In the genomic region with DNA sequence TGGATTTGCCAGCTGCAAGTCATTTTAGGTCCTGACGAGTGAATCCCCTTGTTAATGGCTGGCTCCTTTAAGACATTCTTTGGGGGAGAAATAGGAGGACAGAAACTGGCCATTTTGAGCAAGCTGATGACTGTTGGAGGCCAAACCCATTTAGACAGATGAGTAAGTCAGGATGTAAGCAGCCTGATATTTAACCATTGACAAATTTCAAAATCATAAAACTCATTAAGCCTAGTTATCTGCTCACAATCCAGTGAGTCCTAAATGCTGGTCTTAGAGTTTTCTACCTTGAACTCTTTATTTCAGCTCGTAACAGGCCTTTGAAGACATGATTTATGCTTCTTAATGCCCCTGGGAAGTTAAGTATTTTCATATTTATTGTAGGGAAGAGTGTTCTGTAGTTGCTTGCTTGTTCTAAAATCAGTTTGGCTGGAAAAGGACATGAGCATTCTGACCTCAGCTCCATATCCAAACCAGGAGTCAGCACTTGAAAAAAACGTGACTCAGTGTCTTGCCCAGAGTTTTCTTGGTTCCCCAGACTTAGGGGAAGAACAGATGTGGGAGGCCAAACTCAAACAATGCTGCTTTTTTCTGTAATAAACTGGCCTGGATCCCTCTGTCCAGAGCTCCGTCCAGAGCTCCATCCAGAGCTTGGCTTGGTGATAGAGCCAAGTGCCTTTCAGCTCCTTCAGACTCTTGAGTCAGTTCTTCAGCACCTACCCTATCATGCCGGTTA, we compare ENCODE assay signal across 20 mouse cellular contexts.
DNase-seq lines count a peak whose midpoint lies in the region; ATAC-seq and TF ChIP-seq lines count a peak whose summit lies in the region.
"Had no signal": no experiment of that assay in that cellular context is flagged by ENCODE, and none has a peak within 500 bp of the region (broad histone marks: within the 10 kb centered on the region; RNA-seq: fewer than 3 reads in every experiment).

No protein-coding gene starts in this region.

- H3K36me3 ChIP-seq in lung, postnatal 0 days (ENCODE audit: insufficient read depth, low read length) = no peaks in the 10 kb centered on the region
- H3K36me3 ChIP-seq: heart, embryonic 15.5 days; hindbrain, embryonic 13.5 days had no signal

- WGBS in lung, postnatal 0 days = 60% methylated on average over 5 of the region's 5 CpGs

- no peak for TF ChIP-seq EP300 in lung, postnatal 0 days (IDR thresholded peaks at IDR 0.05)

- intact Hi-C loops in gastrocnemius, postnatal 14 days (cut with DNase I; ENCODE audit: low total_unique reads) = no loop called here

- no peak overlapping the region for H3K4me3 ChIP-seq in lung, postnatal 0 days (ENCODE audit: low read depth, low read length)
- H3K4me3 ChIP-seq: heart, embryonic 15.5 days; hindbrain, embryonic 13.5 days; left cerebral cortex, adult 2 months; megakaryocyte, embryonic 14.5 days had no signal

- H3K4me1 ChIP-seq in lung, postnatal 0 days (ENCODE audit: insufficient read depth, low read depth, low read length) = no peaks in the 10 kb centered on the region
- H3K4me1 ChIP-seq: heart, embryonic 15.5 days; hindbrain, embryonic 13.5 days had no signal

- H3K4me2 ChIP-seq in lung, postnatal 0 days (replicated peaks; ENCODE audit: low read depth, low read length) = no peak overlapping the region
- H3K4me2 ChIP-seq: heart, embryonic 15.5 days; hindbrain, embryonic 13.5 days had no signal

- DNase-seq in gastrocnemius, postnatal 14 days = peak; percentile 20
- DNase-seq in gastrocnemius, adult 8-10 months (ENCODE audit: low spot score in 2 of 2) = no peak
- DNase-seq in lung, postnatal 36 days = peak; percentile 19
- no peak for DNase-seq in lung, postnatal 0 days (ENCODE audit: low spot score)
- peak; percentile 88 for DNase-seq in fibroblast of lung, adult 2 months (ENCODE audit: low read depth)
- peak; percentile 74 for DNase-seq in skeletal muscle tissue, adult 2 months (ENCODE audit: low read depth, low spot score)
- no peak for DNase-seq in thymus, postnatal 0 days (ENCODE audit: low spot score)
- DNase-seq: cerebellum, postnatal 10 days; kidney, postnatal 10 days; lung, postnatal 10 days; right cerebral cortex, postnatal 25 days; thymus, postnatal 4 days had no signal

- no peak for ATAC-seq in lung, postnatal 0 days
- ATAC-seq: activated CD4-positive, CD25-positive, alpha-beta regulatory T cell, adult 4 months; forebrain, embryonic 14.5 days; Patski had no signal

- no peak overlapping the region for H3K27ac ChIP-seq in lung, postnatal 0 days (ENCODE audit: low read length)
- H3K27ac ChIP-seq: heart, embryonic 15.5 days; hindbrain, embryonic 13.5 days; left cerebral cortex, adult 2 months; liver, embryonic 14.5 days had no signal

- no peaks in the 10 kb centered on the region for H3K9me3 ChIP-seq in lung, postnatal 0 days (ENCODE audit: low read length)
- H3K9me3 ChIP-seq: heart, embryonic 15.5 days; hindbrain, embryonic 13.5 days; megakaryocyte, embryonic 14.5 days had no signal

- H3K27me3 ChIP-seq in lung, postnatal 0 days (replicated peaks; ENCODE audit: insufficient read depth, low read length) = no peaks in the 10 kb centered on the region
- H3K27me3 ChIP-seq: heart, embryonic 15.5 days; hindbrain, embryonic 13.5 days; megakaryocyte, embryonic 14.5 days; Patski had no signal

- no peak for TF ChIP-seq CTCF in lung, postnatal 0 days (IDR thresholded peaks at IDR 0.05)

- no peak overlapping the region for H3K9ac ChIP-seq in lung, postnatal 0 days (replicated peaks; ENCODE audit: low read depth)
- H3K9ac ChIP-seq: heart, embryonic 15.5 days; hindbrain, embryonic 13.5 days; liver, embryonic 14.5 days had no signal

Comparison
In these comparisons a context has a peak if more than half of its experiments do, and no peak if none do; other contexts are left out.
1. DNase-seq: peak in gastrocnemius, postnatal 14 days (single experiment), lung, postnatal 36 days (single experiment), fibroblast of lung, adult 2 months (single experiment) and skeletal muscle tissue, adult 2 months (single experiment); none in gastrocnemius, adult 8-10 months (0 of 2), lung, postnatal 0 days (single experiment) and thymus, postnatal 0 days (single experiment).